In the genomic region with DNA sequence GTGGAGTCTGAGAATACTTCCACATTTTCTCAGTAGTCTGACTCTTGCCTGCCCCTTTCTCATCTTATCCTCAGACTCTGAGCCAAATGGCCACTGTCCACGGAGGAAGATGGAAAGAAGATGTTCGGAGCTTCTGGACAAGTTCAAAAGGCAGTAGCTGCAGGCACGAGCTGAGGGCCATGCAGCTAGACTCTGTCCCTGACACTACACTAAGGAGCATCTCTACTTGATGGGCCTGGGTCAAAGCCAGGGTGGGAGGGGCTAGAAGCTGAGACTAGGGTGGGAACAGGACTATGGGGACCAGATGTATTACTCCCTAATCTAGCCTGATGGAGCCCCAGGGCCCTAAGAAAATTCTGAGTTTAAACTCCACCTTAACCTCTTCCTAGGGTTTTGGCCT, we compare ENCODE assay signal across 17 mouse cellular contexts.
"Had no signal": no experiment of that assay in that cellular context is flagged by ENCODE, and none has a peak within 500 bp of the region (broad histone marks: within the 10 kb centered on the region; RNA-seq: fewer than 3 reads in every experiment).

No protein-coding gene starts in this region.

- H3K9ac ChIP-seq: hindbrain, embryonic 15.5 days; limb, embryonic 12.5 days; liver, embryonic 13.5 days; liver, postnatal 0 days; midbrain, embryonic 15.5 days; neural tube, embryonic 13.5 days had no signal

- H3K36me3 ChIP-seq: hindbrain, embryonic 15.5 days; limb, embryonic 12.5 days; liver, embryonic 13.5 days; midbrain, embryonic 10.5 days; midbrain, embryonic 15.5 days; neural tube, embryonic 13.5 days had no signal

- H3K9me3 ChIP-seq: hindbrain, embryonic 15.5 days; limb, embryonic 12.5 days; liver, embryonic 13.5 days; midbrain, embryonic 10.5 days; midbrain, embryonic 15.5 days; neural tube, embryonic 13.5 days had no signal

- H3K27me3 ChIP-seq: hindbrain, embryonic 15.5 days; limb, embryonic 12.5 days; liver, embryonic 13.5 days; midbrain, embryonic 15.5 days; neural tube, embryonic 13.5 days had no signal

- H3K27ac ChIP-seq: hindbrain, embryonic 15.5 days; limb, embryonic 12.5 days; liver, embryonic 13.5 days; midbrain, embryonic 10.5 days; midbrain, embryonic 15.5 days; neural tube, embryonic 13.5 days had no signal

- ATAC-seq: intestine, embryonic 16.5 days; liver, postnatal 0 days; midbrain, embryonic 15.5 days had no signal

- H3K4me3 ChIP-seq: hindbrain, embryonic 15.5 days; limb, embryonic 12.5 days; liver, embryonic 13.5 days; midbrain, embryonic 10.5 days; midbrain, embryonic 15.5 days; neural tube, embryonic 13.5 days had no signal

- DNase-seq: kidney, postnatal 25 days; layer of hippocampus, adult 9-11 months; layer of hippocampus, postnatal 36 days; liver; liver, embryonic 13.5 days; liver, postnatal 0 days; retina, postnatal 1 day; right cerebral cortex, postnatal 4 days; spleen, adult 18-20 months; thymus, adult 18-20 months; thymus, postnatal 14 days had no signal

- H3K4me2 ChIP-seq: hindbrain, embryonic 15.5 days; limb, embryonic 12.5 days; liver, embryonic 13.5 days; midbrain, embryonic 15.5 days; neural tube, embryonic 13.5 days had no signal

- H3K4me1 ChIP-seq: liver, embryonic 13.5 days had no signal
